In genomic region chr11:116581376-116581814, GRCm38 (mm10) we compare ENCODE assay signal across 8 mouse cellular contexts. TPM values are rescaled to one million over a fixed set of nuclear protein-coding genes. Genes with fewer than 3 reads are reported as not detected.
DNase-seq lines count a peak whose midpoint lies in the region; ATAC-seq and TF ChIP-seq lines count a peak whose summit lies in the region.

Gene Ube2o, minus strand, starts transcription at chr11:116581447.

- H3K4me1 ChIP-seq in G1E (ENCODE audit: insufficient read depth, low read depth, low read length): peaks cover 36% of the 10 kb centered on the region
- H3K4me1 ChIP-seq in forebrain, embryonic 15.5 days: peaks cover 32% of the 10 kb centered on the region
- H3K4me1 ChIP-seq in liver, postnatal 0 days (ENCODE audit: insufficient read depth): peaks cover 18% of the 10 kb centered on the region

- ATAC-seq in G1E (ENCODE audit: extremely low read depth, insufficient number of reproducible peaks, low FRiP score, poor library complexity, severe bottlenecking): peak; percentile 66
- ATAC-seq in forebrain, embryonic 15.5 days (replicated peaks): peak; percentile 90
- peak; percentile 86 for ATAC-seq in liver, postnatal 0 days
- ATAC-seq in neutrophil, adult 5-6 weeks (ENCODE audit: extremely low read depth, insufficient number of reproducible peaks, low FRiP score, poor library complexity, severe bottlenecking): peak; percentile 89

- peak within 1 kb of the TSS; percentile 96 for H3K4me3 ChIP-seq in G1E (ENCODE audit: low read depth, low read length)
- peak within 1 kb of the TSS; percentile 96 for H3K4me3 ChIP-seq in forebrain, embryonic 15.5 days
- peak within 1 kb of the TSS; percentile 80 for H3K4me3 ChIP-seq in liver, postnatal 0 days (ENCODE audit: low read depth, low read length)

- H3K27ac ChIP-seq in forebrain, embryonic 15.5 days (replicated peaks): peak within 1 kb of the TSS; percentile 92
- peak within 1 kb of the TSS; percentile 91 for H3K27ac ChIP-seq in liver, postnatal 0 days (ENCODE audit: low read depth)

- peaks cover 18% of the 10 kb centered on the region for H3K36me3 ChIP-seq in G1E (replicated peaks)
- no peaks in the 10 kb centered on the region for H3K36me3 ChIP-seq in forebrain, embryonic 15.5 days
- H3K36me3 ChIP-seq in liver, postnatal 0 days (replicated peaks; ENCODE audit: insufficient read depth, low read length): peaks cover 9% of the 10 kb centered on the region; the same call in 1 of the 2 replicates

- H3K4me2 ChIP-seq in forebrain, embryonic 15.5 days (replicated peaks): peak within 1 kb of the TSS; percentile 59
- peak within 1 kb of the TSS; percentile 89 for H3K4me2 ChIP-seq in liver, postnatal 0 days (ENCODE audit: low read depth, low read length)

- H3K9ac ChIP-seq in forebrain, embryonic 15.5 days (replicated peaks): peak within 1 kb of the TSS; percentile 90
- peak within 1 kb of the TSS; percentile 90 for H3K9ac ChIP-seq in liver, postnatal 0 days (replicated peaks)

- H3K27me3 ChIP-seq in G1E (ENCODE audit: insufficient read depth, low read length): peaks cover 24% of the 10 kb centered on the region
- no peaks in the 10 kb centered on the region for H3K27me3 ChIP-seq in forebrain, embryonic 15.5 days
- H3K27me3 ChIP-seq in liver, postnatal 0 days (ENCODE audit: insufficient read depth, low read length): no peaks in the 10 kb centered on the region

- WGBS in forebrain, embryonic 15.5 days: 2% methylated on average over 37 of the region's 51 CpGs
- WGBS in liver, postnatal 0 days (ENCODE audit: insufficient replicate concordance): 2% methylated on average over 25 of the region's 51 CpGs

- no peaks in the 10 kb centered on the region for H3K9me3 ChIP-seq in G1E (replicated peaks)
- H3K9me3 ChIP-seq in forebrain, embryonic 15.5 days: no peaks in the 10 kb centered on the region
- no peaks in the 10 kb centered on the region for H3K9me3 ChIP-seq in liver, postnatal 0 days (ENCODE audit: low read length)

- intact Hi-C loops in heart, postnatal 14 days (cut with DNase I): no loop called here

- DNase-seq in G1E (ENCODE audit: low spot score): peak; percentile 66
- peak; percentile 83 for DNase-seq in cerebellum, adult 11 months
- DNase-seq in heart, postnatal 14 days: peak; percentile 92
- peak; percentile 86 for DNase-seq in layer of hippocampus, adult 11-12 months (ENCODE audit: low spot score)
- peak; percentile 92 for DNase-seq in liver, postnatal 0 days
- DNase-seq in testis, postnatal 14 days (ENCODE audit: low spot score): peak; percentile 90

- TF ChIP-seq EP300 in liver, postnatal 0 days (IDR thresholded peaks at IDR 0.05; ENCODE audit: low read depth): no peak

- no peak for TF ChIP-seq CTCF in G1E (IDR thresholded peaks at IDR 0.05; ENCODE audit: low read depth, low read length)
- TF ChIP-seq CTCF in liver, postnatal 0 days (IDR thresholded peaks at IDR 0.05; ENCODE audit: low read depth): peak; percentile 64

RNA-seq across cellular contexts. Expression of gene Ube2o, which starts in this region (rescaled TPM):
- 9.2 and 41.7 TPM in 2 replicates for total RNA-seq in G1E (2014; fragmentation: Nextera tagmentation)
- total RNA-seq in G1E (2017): 6.2 and 6.3 TPM in 2 replicates
- polyA plus RNA-seq in G1E (2012): 17.9 and 20.1 TPM in 2 replicates
- polyA plus RNA-seq in forebrain, embryonic 15.5 days (2015; fragmentation: Nextera tagmentation; extraction: Ambion mirVana): 22.4 and 27.3 TPM in 2 replicates
- 10 to 100 TPM; 43.3 to 49.2 TPM for total RNA-seq in heart, postnatal 14 days (2021)
- polyA plus RNA-seq in liver, postnatal 0 days (2015; fragmentation: Nextera tagmentation; extraction: Ambion mirVana): 15.2 and 16.3 TPM in 2 replicates
- total RNA-seq in neutrophil, adult 5-6 weeks (2017): 47.6 and 47.9 TPM in 2 replicates

Comparison
In these comparisons a context has a peak if more than half of its experiments do, and no peak if none do; other contexts are left out.
1. Peak in every context shown above with its lines: DNase-seq, ATAC-seq, H3K4me3 ChIP-seq and H3K27ac ChIP-seq.